Mouse (Mus musculus) liver, postnatal 0 days (tissue): ENCODE data around the gene Rbms3.

Experiments used
- CTCF ChIP-seq: sonication (generic); IDR thresholded peaks from 2 replicates; pipeline ENCODE4 v1.5.1; 2016; ENCODE audit warnings: antibody characterized with exemption, low read depth
- EP300 ChIP-seq: IDR thresholded peaks from 2 replicates; pipeline ENCODE4 v1.6.1; 2016; ENCODE audit warnings: antibody characterized with exemption, low read depth, mild to moderate bottlenecking

GRCm38 (mm10) chr9:116524386-116524785 lies 1105.3 kb downstream of the Rbms3 start:
- no peak for TF ChIP-seq CTCF
- TF ChIP-seq EP300, result no peak
